Mouse (Mus musculus): ENCODE measurements around the gene Spata5. TPM values are rescaled to one million over a fixed set of nuclear protein-coding genes. Genes with fewer than 3 reads are reported as not detected.

The Spata5 gene
- polyA plus RNA-seq, 1 experiment, result 1.0 TPM

DNA sequence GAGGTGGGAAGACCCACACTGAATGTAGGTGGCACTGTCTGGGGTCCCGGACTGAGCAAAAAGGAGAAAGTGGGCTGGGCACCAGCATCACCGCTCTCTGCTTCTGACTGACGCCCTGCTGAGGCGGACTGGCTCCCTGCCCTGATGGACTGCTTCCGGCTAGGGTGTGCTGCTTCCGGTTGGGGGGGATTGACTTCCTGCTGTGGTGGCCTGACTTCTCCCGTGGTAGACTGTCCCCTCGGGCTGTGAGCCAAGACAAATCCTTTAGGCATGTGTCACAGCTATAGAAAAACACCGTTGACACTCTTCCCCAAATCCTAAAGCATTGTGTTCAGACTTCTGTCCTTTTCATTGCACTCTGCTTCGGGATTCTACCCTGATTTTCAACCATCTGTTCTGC, 194.0 kb downstream of the Spata5 start:
- H3K4me3 ChIP-seq (ENCODE audit: low read depth, low read length), result no peak overlapping the region
- H3K27ac ChIP-seq (ENCODE audit: insufficient read depth, low read depth, low read length), result no peak overlapping the region
- TF ChIP-seq POLR2A (IDR thresholded peaks at IDR 0.05; ENCODE audit: low read depth, low read length) (no peak), CTCF (IDR thresholded peaks at IDR 0.05; ENCODE audit: extremely low read depth, insufficient read length, insufficient replicate concordance, low read depth, low read length) (no peak)
- WGBS, result 63% methylated on average over 10 of the region's 10 CpGs
- H3K4me1 ChIP-seq (ENCODE audit: control insufficient read depth, insufficient read depth, insufficient read length, low read length), result no peaks in the 10 kb centered on the region
- no peaks in the 10 kb centered on the region for H3K27me3 ChIP-seq (ENCODE audit: control insufficient read depth, insufficient read depth, low read length)
- no peaks in the 10 kb centered on the region for H3K36me3 ChIP-seq (ENCODE audit: control insufficient read depth, insufficient read depth, low read length)

DNA sequence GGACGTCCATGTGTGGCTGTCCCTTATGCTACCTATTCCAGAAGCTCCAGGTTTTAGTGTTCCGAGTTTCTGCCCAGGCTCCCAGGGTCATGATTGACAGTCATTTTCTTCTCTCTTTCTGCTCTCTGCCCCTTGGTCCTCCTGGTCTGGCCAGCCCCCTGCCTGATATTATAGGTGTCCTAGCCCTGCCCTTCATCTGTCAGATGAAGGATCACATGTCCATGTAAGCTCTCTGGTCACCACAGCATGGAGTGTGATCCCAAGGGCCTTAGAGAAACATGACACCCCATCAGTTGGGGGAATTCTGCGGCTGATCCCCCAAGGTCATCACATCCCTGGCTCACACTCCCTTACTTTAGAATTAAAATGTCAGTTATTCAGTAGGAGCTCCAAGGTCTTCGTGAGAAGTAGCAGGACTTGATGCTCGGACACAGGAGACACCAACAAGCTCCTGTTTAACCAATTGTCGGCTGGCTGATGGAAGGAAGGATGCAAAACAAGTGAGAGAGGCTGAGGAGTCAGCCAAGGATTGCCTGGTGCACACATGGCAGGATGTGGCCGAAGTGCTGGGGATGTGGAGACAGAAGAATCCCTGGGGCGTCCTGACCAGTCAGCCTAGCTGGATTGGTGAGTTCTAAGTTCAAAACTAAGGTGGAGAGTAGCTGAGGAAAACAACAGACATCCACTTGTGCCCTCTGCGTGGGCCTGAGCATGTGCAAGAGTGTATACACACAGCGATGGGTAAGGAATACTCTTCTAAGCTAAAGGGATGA, 195.4 kb downstream of the Spata5 start:
- Histone ChIP-seq H3K4me3 (ENCODE audit: low read depth, low read length) (no peak overlapping the region), H3K36me3 (ENCODE audit: control insufficient read depth, insufficient read depth, low read length) (no peaks in the 10 kb centered on the region), H3K27ac (ENCODE audit: insufficient read depth, low read depth, low read length) (no peak overlapping the region), H3K4me1 (ENCODE audit: control insufficient read depth, insufficient read depth, insufficient read length, low read length) (no peaks in the 10 kb centered on the region), H3K27me3 (ENCODE audit: control insufficient read depth, insufficient read depth, low read length) (no peaks in the 10 kb centered on the region)
- WGBS, result 85% methylated on average over 10 of the region's 10 CpGs
- TF ChIP-seq CTCF (IDR thresholded peaks at IDR 0.05; ENCODE audit: extremely low read depth, insufficient read length, insufficient replicate concordance, low read depth, low read length) (no peak), POLR2A (IDR thresholded peaks at IDR 0.05; ENCODE audit: low read depth, low read length) (no peak)

DNA sequence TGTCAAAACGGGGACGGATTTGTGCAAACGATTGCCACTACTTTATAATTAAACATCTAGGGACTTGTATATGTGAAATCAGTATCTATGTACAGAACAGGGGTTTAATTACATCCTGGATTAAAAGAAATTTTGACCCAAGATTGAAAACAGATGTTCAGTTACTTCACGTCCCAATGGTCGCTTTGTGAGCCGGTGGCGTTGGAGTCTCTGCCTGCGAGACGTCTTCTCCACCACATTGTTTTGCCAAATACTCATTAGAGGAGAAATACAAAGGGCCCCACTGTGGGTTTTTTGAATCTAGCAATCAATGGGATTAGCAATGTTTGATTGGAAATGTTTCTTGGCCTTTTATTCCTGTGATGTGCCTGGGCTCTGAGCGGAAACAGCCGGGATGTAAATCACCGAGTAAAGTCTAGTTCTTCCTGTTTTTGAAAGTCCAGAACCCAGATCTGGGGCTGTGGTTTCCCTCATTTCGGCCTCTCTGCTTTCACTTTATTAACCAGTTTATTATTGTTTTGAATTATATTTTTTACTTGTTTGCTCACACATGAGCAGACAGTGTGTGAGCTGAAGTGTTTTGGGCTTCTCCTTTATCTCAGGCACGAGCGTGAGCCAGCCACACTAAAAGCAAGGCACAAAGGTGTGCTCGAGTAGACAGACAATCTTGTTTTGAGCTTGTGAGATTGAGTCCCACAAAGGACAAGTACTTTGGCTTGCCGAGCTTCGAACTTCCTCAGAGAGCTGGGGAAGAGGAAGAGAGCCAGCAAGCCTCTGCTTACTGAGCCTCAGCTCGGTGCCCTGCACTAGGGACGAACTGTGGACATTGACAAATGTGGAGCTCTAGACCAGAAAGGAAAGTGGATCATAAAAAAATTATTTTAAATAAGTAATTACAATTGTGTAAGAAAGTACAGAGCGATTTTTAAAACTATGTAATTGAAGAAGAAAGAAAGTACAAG, 197.2 kb downstream of the Spata5 start:
- no peaks in the 10 kb centered on the region for H3K36me3 ChIP-seq (ENCODE audit: control insufficient read depth, insufficient read depth, low read length)
- no peak overlapping the region for H3K4me3 ChIP-seq (ENCODE audit: low read depth, low read length)
- H3K27me3 ChIP-seq (ENCODE audit: control insufficient read depth, insufficient read depth, low read length), result no peaks in the 10 kb centered on the region
- no peak overlapping the region for H3K27ac ChIP-seq (ENCODE audit: insufficient read depth, low read depth, low read length)
- H3K4me1 ChIP-seq (ENCODE audit: control insufficient read depth, insufficient read depth, insufficient read length, low read length), result no peaks in the 10 kb centered on the region
- TF ChIP-seq CTCF (IDR thresholded peaks at IDR 0.05; ENCODE audit: extremely low read depth, insufficient read length, insufficient replicate concordance, low read depth, low read length) (no peak), POLR2A (IDR thresholded peaks at IDR 0.05; ENCODE audit: low read depth, low read length) (no peak)
- WGBS, result 73% methylated on average over 21 of the region's 21 CpGs

Other genes starting within 250 kb of the Spata5 start
- not detected in 2 replicates for gene Il21, start 187.3 kb upstream of the Spata5 start, polyA plus RNA-seq (2012; rRNA removed)
- gene Bbs12, start 107.3 kb upstream of the Spata5 start, polyA plus RNA-seq (2012; rRNA removed), result 0.11 and 0.14 TPM in 2 replicates
- not detected in 2 replicates for gene Cetn4, start 107.2 kb upstream of the Spata5 start, polyA plus RNA-seq (2012; rRNA removed)
- 0.51 and 0.70 TPM in 2 replicates for gene Fgf2, start 71.5 kb upstream of the Spata5 start, polyA plus RNA-seq (2012; rRNA removed)
- gene Nudt6, start 315 bp downstream of the Spata5 start, polyA plus RNA-seq (2012; rRNA removed), result 6.6 and 10.6 TPM in 2 replicates
- gene Spry1, start 220.1 kb downstream of the Spata5 start, polyA plus RNA-seq (2012; rRNA removed), result 7.1 and 17.5 TPM in 2 replicates

All from small intestine, adult 2 months (tissue).